ENCODE assay signal across 10 mouse cellular contexts in genomic region chr15:78923585-78923984, GRCm38 (mm10). TPM values are rescaled to one million over a fixed set of nuclear protein-coding genes. Genes with fewer than 3 reads are reported as not detected.
DNase-seq lines count a peak whose midpoint lies in the region; ATAC-seq and TF ChIP-seq lines count a peak whose summit lies in the region.
"Had no signal": no experiment of that assay in that cellular context is flagged by ENCODE, and none has a peak within 500 bp of the region (broad histone marks: within the 10 kb centered on the region; RNA-seq: fewer than 3 reads in every experiment).

No protein-coding gene starts in this region.

- peak overlapping the region; percentile 60 for H3K27ac ChIP-seq in spleen, adult 2 months (ENCODE audit: insufficient read depth, low read length)
- peak overlapping the region; percentile 77 for H3K27ac ChIP-seq in embryonic facial prominence, embryonic 13.5 days
- H3K27ac ChIP-seq in liver, embryonic 16.5 days (ENCODE audit: low read length) = peak overlapping the region; percentile 97
- H3K27ac ChIP-seq: midbrain, embryonic 12.5 days had no signal

- no peaks in the 10 kb centered on the region for H3K36me3 ChIP-seq in spleen, adult 2 months (ENCODE audit: control insufficient read depth, insufficient read depth, low read length)
- peaks cover 11% of the 10 kb centered on the region for H3K36me3 ChIP-seq in embryonic facial prominence, embryonic 13.5 days
- no peaks in the 10 kb centered on the region for H3K36me3 ChIP-seq in liver, embryonic 16.5 days (ENCODE audit: control insufficient read depth, insufficient read depth)

- peaks cover 31% of the 10 kb centered on the region; the same call in 1 of the 2 replicates for H3K4me1 ChIP-seq in spleen, adult 2 months (ENCODE audit: control insufficient read depth, insufficient read depth, insufficient read length)
- H3K4me1 ChIP-seq in embryonic facial prominence, embryonic 13.5 days = peaks cover 47% of the 10 kb centered on the region
- peaks cover 71% of the 10 kb centered on the region for H3K4me1 ChIP-seq in liver, embryonic 16.5 days (ENCODE audit: control insufficient read depth, low read depth, low read length)

- intact Hi-C loops in left cerebral cortex, postnatal 14 days (cut with DNase I) = no loop called here

- no peak overlapping the region for H3K4me3 ChIP-seq in spleen, adult 2 months (ENCODE audit: extremely low read depth, insufficient read depth, insufficient read length)
- no peak overlapping the region for H3K4me3 ChIP-seq in embryonic facial prominence, embryonic 13.5 days
- peak overlapping the region; percentile 52 for H3K4me3 ChIP-seq in liver, embryonic 16.5 days (ENCODE audit: low read depth, low read length)
- H3K4me3 ChIP-seq: midbrain, embryonic 12.5 days had no signal

- no peak for ATAC-seq in embryonic facial prominence, embryonic 13.5 days (ENCODE audit: insufficient number of reproducible peaks, insufficient read depth, low FRiP score, low TSS enrichment, low read depth)
- ATAC-seq in liver, embryonic 16.5 days (ENCODE audit: low read depth) = peak; percentile 76

- DNase-seq in spleen, adult 2 months (ENCODE audit: low read depth in 1 of 2, low spot score in 2 of 2) = peak in 1 of 2 experiments; percentile 59
- no peak for DNase-seq in spleen, adult 12 weeks (ENCODE audit: low spot score)
- peak; percentile 76 to 85 for DNase-seq in thymus, postnatal 36 days
- DNase-seq in left cerebral cortex, postnatal 14 days (ENCODE audit: low spot score in 2 of 2) = no peak
- no peak for DNase-seq in adrenal gland, postnatal 10 days
- no peak for DNase-seq in Muller cell, postnatal 12 days (ENCODE audit: inconsistent ontology term)
- DNase-seq: right cerebral cortex, postnatal 14 days had no signal

- peak overlapping the region; percentile 5; the same call in 1 of the 2 replicates for H3K4me2 ChIP-seq in embryonic facial prominence, embryonic 13.5 days
- peak overlapping the region; percentile 58 for H3K4me2 ChIP-seq in liver, embryonic 16.5 days (ENCODE audit: low read depth, low read length)
- H3K4me2 ChIP-seq: midbrain, embryonic 12.5 days had no signal

- no peak for TF ChIP-seq POLR2A in spleen, adult 2 months (IDR thresholded peaks at IDR 0.05; ENCODE audit: low read depth, low read length)

- no peak for TF ChIP-seq CTCF in spleen, adult 2 months (IDR thresholded peaks at IDR 0.05; ENCODE audit: extremely low read depth, insufficient read depth, insufficient read length, insufficient replicate concordance)

- H3K9ac ChIP-seq in embryonic facial prominence, embryonic 13.5 days = peak overlapping the region; percentile 49; the same call in 1 of the 2 replicates
- peak overlapping the region; percentile 71 for H3K9ac ChIP-seq in liver, embryonic 16.5 days (ENCODE audit: low read depth, low read length)
- H3K9ac ChIP-seq: midbrain, embryonic 12.5 days had no signal

- H3K27me3 ChIP-seq in spleen, adult 2 months (ENCODE audit: control insufficient read depth, insufficient read depth, low read length) = no peaks in the 10 kb centered on the region
- H3K27me3 ChIP-seq in embryonic facial prominence, embryonic 13.5 days = no peaks in the 10 kb centered on the region
- no peaks in the 10 kb centered on the region for H3K27me3 ChIP-seq in liver, embryonic 16.5 days (ENCODE audit: control insufficient read depth, insufficient read depth, low read depth, low read length)

- whole genome bisulfite sequencing in spleen, adult 2 months = 13% methylated on average over 6 of the region's 6 CpGs
- WGBS in embryonic facial prominence, embryonic 13.5 days = 34% methylated on average over 6 of the region's 6 CpGs
- 14% methylated on average over 6 of the region's 6 CpGs for WGBS in liver, embryonic 16.5 days (ENCODE audit: insufficient replicate concordance)

- H3K9me3 ChIP-seq in embryonic facial prominence, embryonic 13.5 days = no peaks in the 10 kb centered on the region
- H3K9me3 ChIP-seq in liver, embryonic 16.5 days (replicated peaks; ENCODE audit: control insufficient read depth, low read length) = no peaks in the 10 kb centered on the region
- H3K9me3 ChIP-seq: midbrain, embryonic 12.5 days had no signal

RNA-seq across cellular contexts. Expression of gene Lgals1, which starts 2.9 kb away (rescaled TPM):
- polyA plus RNA-seq in spleen, adult 2 months (2012; rRNA removed) = 75.4 and 93.0 TPM in 2 replicates
- polyA plus RNA-seq in embryonic facial prominence, embryonic 13.5 days (2015; fragmentation: Nextera tagmentation; extraction: Ambion mirVana) = 2,193 and 2,304 TPM in 2 replicates
- 295 and 318 TPM in 2 replicates for polyA plus RNA-seq in liver, embryonic 16.5 days (2015; fragmentation: Nextera tagmentation; extraction: Ambion mirVana)
- 10 to 100 TPM; 19.2 to 22.6 TPM for total RNA-seq in left cerebral cortex, postnatal 14 days (2021)
- total RNA-seq in adrenal gland, postnatal 10 days (2021) = 100 to 1,000 TPM; 601 to 606 TPM

RNA-seq across cellular contexts. Expression of gene Pdxp, which starts 9.9 kb away (rescaled TPM):
- polyA plus RNA-seq in spleen, adult 2 months (2012; rRNA removed) = 13.1 and 23.5 TPM in 2 replicates
- 18.7 and 23.2 TPM in 2 replicates for polyA plus RNA-seq in embryonic facial prominence, embryonic 13.5 days (2015; fragmentation: Nextera tagmentation; extraction: Ambion mirVana)
- 2.7 and 3.1 TPM in 2 replicates for polyA plus RNA-seq in liver, embryonic 16.5 days (2015; fragmentation: Nextera tagmentation; extraction: Ambion mirVana)
- 100 to 1,000 TPM; 167 to 179 TPM for total RNA-seq in left cerebral cortex, postnatal 14 days (2021)
- 1 to 10 TPM; 5.2 to 6.1 TPM for total RNA-seq in adrenal gland, postnatal 10 days (2021)

RNA-seq across cellular contexts. Expression of gene Nol12, which starts 11.1 kb away (rescaled TPM):
- polyA plus RNA-seq in spleen, adult 2 months (2012; rRNA removed) = 14.2 TPM in 2 replicates
- 54.1 and 57.4 TPM in 2 replicates for polyA plus RNA-seq in embryonic facial prominence, embryonic 13.5 days (2015; fragmentation: Nextera tagmentation; extraction: Ambion mirVana)
- 24.0 and 25.1 TPM in 2 replicates for polyA plus RNA-seq in liver, embryonic 16.5 days (2015; fragmentation: Nextera tagmentation; extraction: Ambion mirVana)
- total RNA-seq in left cerebral cortex, postnatal 14 days (2021) = 10 to 100 TPM; 35.3 to 39.9 TPM
- total RNA-seq in adrenal gland, postnatal 10 days (2021) = 10 to 100 TPM; 34.4 to 35.2 TPM

RNA-seq across cellular contexts. Expression of gene Triobp, which starts 23.9 kb away (rescaled TPM):
- 40.9 and 44.8 TPM in 2 replicates for polyA plus RNA-seq in spleen, adult 2 months (2012; rRNA removed)
- 37.8 and 38.7 TPM in 2 replicates for polyA plus RNA-seq in embryonic facial prominence, embryonic 13.5 days (2015; fragmentation: Nextera tagmentation; extraction: Ambion mirVana)
- polyA plus RNA-seq in liver, embryonic 16.5 days (2015; fragmentation: Nextera tagmentation; extraction: Ambion mirVana) = 18.0 and 20.8 TPM in 2 replicates
- 10 to 100 TPM; 23.0 to 23.6 TPM for total RNA-seq in left cerebral cortex, postnatal 14 days (2021)
- 10 to 100 TPM; 87.8 to 88.2 TPM for total RNA-seq in adrenal gland, postnatal 10 days (2021)

RNA-seq across cellular contexts. Expression of gene Sh3bp1, which starts 24.0 kb away (rescaled TPM):
- 182 and 272 TPM in 2 replicates for polyA plus RNA-seq in spleen, adult 2 months (2012; rRNA removed)
- polyA plus RNA-seq in embryonic facial prominence, embryonic 13.5 days (2015; fragmentation: Nextera tagmentation; extraction: Ambion mirVana) = 53.3 and 54.4 TPM in 2 replicates
- 13.1 and 14.2 TPM in 2 replicates for polyA plus RNA-seq in liver, embryonic 16.5 days (2015; fragmentation: Nextera tagmentation; extraction: Ambion mirVana)
- 10 to 100 TPM; 13.4 TPM for total RNA-seq in left cerebral cortex, postnatal 14 days (2021)
- total RNA-seq in adrenal gland, postnatal 10 days (2021) = 10 to 100 TPM; 11.7 to 17.1 TPM

Comparison
In these comparisons a context has a peak if more than half of its experiments do, and no peak if none do; other contexts are left out.
1. DNase-seq: peak in thymus, postnatal 36 days (2 of 2); none in spleen, adult 12 weeks (single experiment), left cerebral cortex, postnatal 14 days (0 of 2), adrenal gland, postnatal 10 days (single experiment) and Muller cell, postnatal 12 days (single experiment).
2. Peak in every context shown above with its lines, with median percentiles within 50 percentile points of each other: H3K27ac ChIP-seq.